Mouse (Mus musculus): Measurements from ENCODE around the gene Tssk2. TPM values are rescaled to one million over a fixed set of nuclear protein-coding genes. Genes with fewer than 3 reads are reported as not detected.

Tssk2 gene
- polyA plus RNA-seq, 1 experiment from 2014 or later: 0.13 TPM

DNA sequence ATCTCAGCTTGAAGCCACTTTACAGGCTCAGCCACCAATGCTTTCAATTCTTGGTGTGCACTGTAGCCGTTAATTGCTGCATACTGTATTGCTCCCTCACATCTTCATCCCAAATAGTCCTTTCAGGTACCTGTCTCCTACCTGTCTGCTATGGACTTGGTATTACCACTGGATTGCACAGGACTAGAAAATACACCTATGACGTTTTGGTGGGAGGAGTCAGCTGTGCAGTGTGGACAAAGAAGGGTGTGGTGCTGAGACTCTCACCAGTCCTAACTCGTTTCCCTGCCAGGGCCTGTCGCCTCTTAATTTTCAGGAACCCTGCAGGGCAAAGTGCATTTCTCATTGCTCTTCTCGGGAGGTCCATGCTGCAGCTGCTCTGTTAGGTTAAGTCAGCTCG, 32.7 kb upstream of the Tssk2 start:
- H3K36me3 ChIP-seq (ENCODE audit: control insufficient read depth, insufficient read depth, low read length): peaks cover 41% of the 10 kb centered on the region
- no peaks in the 10 kb centered on the region for H3K9me3 ChIP-seq (ENCODE audit: control insufficient read depth, low read length)
- DNase-seq (ENCODE audit: low spot score) (peak; percentile 47), ATAC-seq (ENCODE audit: low read depth) (peak; percentile 44)
- H3K4me2 ChIP-seq (ENCODE audit: low read depth, low read length): no peak overlapping the region
- H3K27me3 ChIP-seq (replicated peaks; ENCODE audit: control insufficient read depth, insufficient read depth, low read length): no peaks in the 10 kb centered on the region
- WGBS: 80% methylated on average over 6 of the region's 6 CpGs
- H3K4me1 ChIP-seq (ENCODE audit: control insufficient read depth, insufficient read depth, low read length): no peaks in the 10 kb centered on the region
- H3K27ac ChIP-seq (replicated peaks; ENCODE audit: low read depth, low read length): no peak overlapping the region
- no peak overlapping the region for H3K4me3 ChIP-seq (ENCODE audit: low read depth, low read length)
- no peak overlapping the region for H3K9ac ChIP-seq (ENCODE audit: low read depth, low read length)

DNA sequence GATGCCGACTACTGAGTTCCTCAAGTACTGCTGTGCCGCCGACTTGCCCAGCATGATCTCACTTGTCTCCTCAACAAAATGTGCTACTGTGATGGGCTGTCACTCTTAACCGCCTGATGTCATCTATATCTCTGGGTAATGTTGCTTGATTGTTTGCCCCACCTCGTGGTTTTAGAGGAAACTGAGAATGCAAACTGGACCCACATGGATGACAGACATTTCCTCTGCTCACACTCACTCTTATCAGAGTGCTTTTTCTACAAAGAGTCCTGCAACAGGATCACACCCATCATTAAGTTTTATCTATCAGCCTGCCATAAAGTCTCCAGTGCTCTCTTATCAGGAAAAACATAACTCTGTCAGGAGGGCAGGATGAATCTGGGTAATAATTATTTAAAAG, 27.2 kb upstream of the Tssk2 start:
- Histone ChIP-seq H3K36me3 (ENCODE audit: control insufficient read depth, insufficient read depth, low read length) (peaks cover 43% of the 10 kb centered on the region), H3K4me1 (ENCODE audit: control insufficient read depth, insufficient read depth, low read length) (no peaks in the 10 kb centered on the region), H3K27me3 (replicated peaks; ENCODE audit: control insufficient read depth, insufficient read depth, low read length) (no peaks in the 10 kb centered on the region), H3K9ac (ENCODE audit: low read depth, low read length) (no peak overlapping the region), H3K4me2 (ENCODE audit: low read depth, low read length) (no peak overlapping the region), H3K27ac (replicated peaks; ENCODE audit: low read depth, low read length) (no peak overlapping the region), H3K9me3 (ENCODE audit: control insufficient read depth, low read length) (no peaks in the 10 kb centered on the region), H3K4me3 (ENCODE audit: low read depth, low read length) (no peak overlapping the region)
- ATAC-seq (ENCODE audit: low read depth): no peak
- DNase-seq (ENCODE audit: low spot score): no peak
- 81% methylated on average over 5 of the region's 5 CpGs for WGBS

DNA sequence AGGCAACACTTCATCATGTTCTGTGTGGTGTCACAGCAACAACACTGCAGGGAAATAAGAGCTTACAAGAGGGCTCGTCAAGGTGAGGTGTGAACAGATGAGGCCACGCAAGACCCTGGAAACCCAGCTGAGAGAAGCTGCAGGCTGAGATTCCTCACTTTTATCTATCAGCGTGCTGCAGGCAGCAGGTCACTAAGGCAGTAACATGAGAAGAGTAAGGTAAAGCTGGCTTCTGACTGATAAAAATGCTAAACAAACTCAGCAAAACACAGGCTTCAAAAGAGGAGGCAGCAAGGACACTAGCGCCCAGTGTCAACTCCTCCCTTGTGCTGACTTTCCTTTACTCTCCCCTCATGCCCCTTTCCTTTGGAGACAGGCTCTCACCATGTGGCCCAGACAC, 25.4 kb upstream of the Tssk2 start:
- H3K36me3 ChIP-seq (ENCODE audit: control insufficient read depth, insufficient read depth, low read length): peaks cover 53% of the 10 kb centered on the region
- ATAC-seq (ENCODE audit: low read depth) (no peak), DNase-seq (ENCODE audit: low spot score) (no peak)
- H3K4me3 ChIP-seq (ENCODE audit: low read depth, low read length): no peak overlapping the region
- H3K27me3 ChIP-seq (replicated peaks; ENCODE audit: control insufficient read depth, insufficient read depth, low read length): no peaks in the 10 kb centered on the region
- no peaks in the 10 kb centered on the region for H3K9me3 ChIP-seq (ENCODE audit: control insufficient read depth, low read length)
- H3K9ac ChIP-seq (ENCODE audit: low read depth, low read length): no peak overlapping the region
- H3K27ac ChIP-seq (replicated peaks; ENCODE audit: low read depth, low read length): no peak overlapping the region
- H3K4me2 ChIP-seq (ENCODE audit: low read depth, low read length): no peak overlapping the region
- H3K4me1 ChIP-seq (ENCODE audit: control insufficient read depth, insufficient read depth, low read length): no peaks in the 10 kb centered on the region
- WGBS: 57% methylated on average over 4 of the region's 4 CpGs

DNA sequence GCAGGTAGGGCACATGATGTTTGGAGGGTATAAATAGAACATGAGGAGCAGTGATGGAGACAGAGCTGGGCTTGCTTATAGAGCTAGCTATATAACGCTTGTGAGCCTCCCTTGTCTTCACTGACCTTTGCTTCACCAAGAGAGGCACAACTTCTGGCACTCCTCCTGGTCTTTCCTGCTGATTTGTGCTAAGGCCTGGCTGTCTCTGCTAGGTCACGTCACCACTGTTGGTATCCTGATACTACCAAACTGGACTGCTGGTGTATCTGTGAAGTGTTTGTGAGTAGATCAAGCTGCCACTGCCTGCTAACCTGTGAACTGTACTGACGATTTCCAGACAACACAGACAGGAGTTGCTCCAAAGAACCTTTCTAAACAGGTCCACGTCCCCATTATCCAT, 23.3 kb upstream of the Tssk2 start:
- no peaks in the 10 kb centered on the region for H3K4me1 ChIP-seq (ENCODE audit: control insufficient read depth, insufficient read depth, low read length)
- H3K4me3 ChIP-seq (ENCODE audit: low read depth, low read length): no peak overlapping the region
- no peaks in the 10 kb centered on the region for H3K9me3 ChIP-seq (ENCODE audit: control insufficient read depth, low read length)
- no peak for ATAC-seq (ENCODE audit: low read depth)
- H3K4me2 ChIP-seq (ENCODE audit: low read depth, low read length): no peak overlapping the region
- no peak overlapping the region for H3K27ac ChIP-seq (replicated peaks; ENCODE audit: low read depth, low read length)
- 80% methylated on average over 4 of the region's 4 CpGs for WGBS
- peaks cover 39% of the 10 kb centered on the region for H3K36me3 ChIP-seq (ENCODE audit: control insufficient read depth, insufficient read depth, low read length)
- no peak for DNase-seq (ENCODE audit: low spot score)
- H3K27me3 ChIP-seq (replicated peaks; ENCODE audit: control insufficient read depth, insufficient read depth, low read length): no peaks in the 10 kb centered on the region
- no peak overlapping the region for H3K9ac ChIP-seq (ENCODE audit: low read depth, low read length)

DNA sequence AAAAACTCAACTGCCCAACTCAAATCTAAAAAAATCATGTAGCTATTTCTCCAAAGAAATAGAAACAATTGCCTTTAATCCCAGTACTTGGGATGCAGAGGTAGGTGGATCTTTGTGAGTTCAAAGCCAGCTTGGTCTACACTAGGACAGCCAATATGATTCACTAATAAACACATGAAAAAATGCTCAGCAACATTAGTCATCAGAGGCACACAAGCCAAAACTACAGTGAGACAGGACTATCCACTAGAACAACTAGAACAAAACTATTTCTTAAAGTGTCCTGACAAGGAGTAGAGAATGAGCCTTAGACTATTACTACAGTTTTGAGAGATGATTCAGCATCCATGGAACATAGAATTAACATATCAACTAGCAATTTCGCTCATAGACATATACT, 22.3 kb upstream of the Tssk2 start:
- H3K27me3 ChIP-seq (replicated peaks; ENCODE audit: control insufficient read depth, insufficient read depth, low read length): no peaks in the 10 kb centered on the region
- H3K9me3 ChIP-seq (ENCODE audit: control insufficient read depth, low read length): no peaks in the 10 kb centered on the region
- H3K4me3 ChIP-seq (ENCODE audit: low read depth, low read length): no peak overlapping the region
- peaks cover 30% of the 10 kb centered on the region for H3K36me3 ChIP-seq (ENCODE audit: control insufficient read depth, insufficient read depth, low read length)
- no peak overlapping the region for H3K27ac ChIP-seq (replicated peaks; ENCODE audit: low read depth, low read length)
- H3K9ac ChIP-seq (ENCODE audit: low read depth, low read length): no peak overlapping the region
- no peak overlapping the region for H3K4me2 ChIP-seq (ENCODE audit: low read depth, low read length)
- H3K4me1 ChIP-seq (ENCODE audit: control insufficient read depth, insufficient read depth, low read length): no peaks in the 10 kb centered on the region
- DNase-seq (ENCODE audit: low spot score) (no peak), ATAC-seq (ENCODE audit: low read depth) (no peak)
- WGBS: 97% methylated on average over 1 of the region's 1 CpGs

DNA sequence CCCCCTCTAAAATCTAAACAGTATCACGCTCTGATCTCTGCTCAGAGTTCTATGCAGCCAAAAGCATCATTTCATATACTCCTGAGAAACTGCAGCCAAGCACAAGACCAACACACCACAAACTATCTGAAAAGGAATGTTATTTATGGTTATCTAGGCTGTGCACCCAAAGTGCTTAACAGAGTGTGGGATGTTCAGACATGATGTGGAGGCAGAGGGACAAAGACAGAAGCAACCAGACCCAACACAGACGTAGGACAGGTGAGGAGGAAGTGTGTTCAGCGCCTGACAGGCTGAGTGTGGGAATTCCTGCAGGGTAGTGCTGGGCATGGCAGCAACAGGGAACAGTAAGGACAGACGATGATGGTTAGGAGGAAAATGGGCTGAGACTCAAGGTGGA, 18.9 kb upstream of the Tssk2 start:
- Histone ChIP-seq H3K4me3 (ENCODE audit: low read depth, low read length) (no peak overlapping the region), H3K36me3 (ENCODE audit: control insufficient read depth, insufficient read depth, low read length) (peaks cover 12% of the 10 kb centered on the region; the same call in 1 of the 2 replicates), H3K27ac (replicated peaks; ENCODE audit: low read depth, low read length) (no peak overlapping the region), H3K9me3 (ENCODE audit: control insufficient read depth, low read length) (no peaks in the 10 kb centered on the region), H3K4me1 (ENCODE audit: control insufficient read depth, insufficient read depth, low read length) (no peaks in the 10 kb centered on the region), H3K27me3 (replicated peaks; ENCODE audit: control insufficient read depth, insufficient read depth, low read length) (no peaks in the 10 kb centered on the region), H3K4me2 (ENCODE audit: low read depth, low read length) (no peak overlapping the region), H3K9ac (ENCODE audit: low read depth, low read length) (no peak overlapping the region)
- 86% methylated on average over 4 of the region's 4 CpGs for WGBS
- ATAC-seq (ENCODE audit: low read depth) (no peak), DNase-seq (ENCODE audit: low spot score) (no peak)

DNA sequence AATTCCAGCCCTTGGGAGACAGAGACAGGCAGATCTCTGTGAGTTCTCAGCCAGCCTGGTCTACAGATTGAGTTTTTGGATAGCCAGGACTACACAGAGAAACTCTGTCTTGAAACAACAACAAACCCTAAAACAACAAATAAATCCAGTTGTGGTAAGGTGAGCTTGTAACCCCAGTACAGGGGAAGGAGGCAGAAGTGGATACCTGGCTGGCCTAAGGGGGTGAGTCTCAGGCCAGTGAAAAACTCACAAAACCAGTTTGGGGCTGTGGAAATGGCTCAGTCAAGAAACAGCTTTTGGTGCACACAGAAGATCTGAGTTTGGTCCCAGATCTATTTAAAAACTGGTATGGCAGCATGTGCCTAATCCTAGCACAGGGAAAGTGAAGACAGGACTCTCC, 16.2 kb upstream of the Tssk2 start:
- H3K9ac ChIP-seq (ENCODE audit: low read depth, low read length): no peak overlapping the region
- no peak overlapping the region for H3K4me2 ChIP-seq (ENCODE audit: low read depth, low read length)
- no peaks in the 10 kb centered on the region for H3K9me3 ChIP-seq (ENCODE audit: control insufficient read depth, low read length)
- peaks cover 10% of the 10 kb centered on the region; the same call in 1 of the 2 replicates for H3K36me3 ChIP-seq (ENCODE audit: control insufficient read depth, insufficient read depth, low read length)
- no peak overlapping the region for H3K4me3 ChIP-seq (ENCODE audit: low read depth, low read length)
- ATAC-seq (ENCODE audit: low read depth) (peak; percentile 60; the same call in 1 of the 2 replicates), DNase-seq (ENCODE audit: low spot score) (peak; percentile 29)
- no peaks in the 10 kb centered on the region for H3K4me1 ChIP-seq (ENCODE audit: control insufficient read depth, insufficient read depth, low read length)
- H3K27ac ChIP-seq (replicated peaks; ENCODE audit: low read depth, low read length): no peak overlapping the region
- H3K27me3 ChIP-seq (replicated peaks; ENCODE audit: control insufficient read depth, insufficient read depth, low read length): no peaks in the 10 kb centered on the region

DNA sequence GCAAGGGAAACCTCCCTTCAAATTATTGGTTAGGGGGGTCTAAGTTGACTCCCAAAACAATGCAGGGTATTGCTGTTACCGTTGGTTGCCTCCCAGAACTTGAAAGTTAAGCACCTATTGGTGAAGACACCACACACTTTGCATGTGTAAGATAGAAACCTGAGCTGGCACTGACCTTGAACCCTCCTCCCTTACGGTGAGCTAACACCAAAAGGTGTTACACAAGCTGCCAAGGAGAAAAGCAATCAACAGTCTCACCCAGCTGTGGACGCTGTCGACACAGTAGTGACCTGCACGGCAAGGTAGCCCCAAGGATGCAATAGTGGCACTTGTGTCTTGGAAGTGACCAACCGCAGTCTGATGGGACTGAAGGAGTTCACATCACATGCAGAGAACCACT, 14.3 kb upstream of the Tssk2 start:
- ATAC-seq (ENCODE audit: low read depth): no peak
- 78% methylated on average over 6 of the region's 6 CpGs for WGBS
- H3K4me3 ChIP-seq (ENCODE audit: low read depth, low read length): no peak overlapping the region

DNA sequence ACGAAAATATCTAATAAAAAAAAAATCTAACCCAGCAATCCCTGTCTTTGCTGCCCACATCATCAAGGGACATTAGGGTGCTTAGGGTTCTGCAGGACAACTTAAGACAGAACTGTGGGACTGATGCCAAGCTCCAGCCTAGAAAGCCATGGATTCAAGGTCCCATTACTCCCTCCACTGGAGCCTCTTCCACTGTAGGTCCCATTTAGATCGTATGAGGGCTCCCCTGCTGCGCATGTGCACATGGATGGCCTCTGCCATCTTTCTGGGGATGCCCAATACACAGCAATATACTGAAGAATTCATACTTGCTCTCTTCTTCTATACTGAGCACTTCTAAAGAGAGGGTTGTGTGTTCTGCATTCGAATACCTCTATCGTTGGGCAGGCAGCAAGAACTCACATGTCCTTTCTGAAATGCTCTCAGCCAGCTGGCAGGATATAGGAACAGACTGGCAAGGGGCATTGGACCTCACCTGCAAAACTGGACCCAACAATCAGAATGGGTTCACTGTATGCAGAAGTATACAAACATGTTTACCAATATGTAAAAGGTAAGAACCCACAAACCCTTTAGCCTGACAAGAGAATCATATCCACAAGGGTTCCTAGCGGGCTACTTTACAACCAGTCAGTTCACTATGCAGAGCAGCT, 8.6 kb upstream of the Tssk2 start:
- ATAC-seq (ENCODE audit: low read depth) (no peak), DNase-seq (ENCODE audit: low spot score) (no peak)
- Histone ChIP-seq H3K9me3 (ENCODE audit: control insufficient read depth, low read length) (no peaks in the 10 kb centered on the region), H3K9ac (ENCODE audit: low read depth, low read length) (peak overlapping the region; percentile 98; the same call in 1 of the 2 replicates), H3K4me3 (ENCODE audit: low read depth, low read length) (peak overlapping the region; percentile 76), H3K27ac (replicated peaks; ENCODE audit: low read depth, low read length) (no peak overlapping the region), H3K36me3 (ENCODE audit: control insufficient read depth, insufficient read depth, low read length) (no peaks in the 10 kb centered on the region), H3K27me3 (replicated peaks; ENCODE audit: control insufficient read depth, insufficient read depth, low read length) (no peaks in the 10 kb centered on the region), H3K4me2 (ENCODE audit: low read depth, low read length) (peak overlapping the region; percentile 65), H3K4me1 (ENCODE audit: control insufficient read depth, insufficient read depth, low read length) (peaks cover 20% of the 10 kb centered on the region)
- 90% methylated on average over 6 of the region's 6 CpGs for WGBS

More for the DNA sequence above, 14.3 kb upstream of the Tssk2 start:
- H3K27ac ChIP-seq (replicated peaks; ENCODE audit: low read depth, low read length): no peak overlapping the region
- H3K4me1 ChIP-seq (ENCODE audit: control insufficient read depth, insufficient read depth, low read length): no peaks in the 10 kb centered on the region
- no peak overlapping the region for H3K4me2 ChIP-seq (ENCODE audit: low read depth, low read length)
- H3K9me3 ChIP-seq (ENCODE audit: control insufficient read depth, low read length): no peaks in the 10 kb centered on the region
- DNase-seq (ENCODE audit: low spot score): no peak
- no peak overlapping the region for H3K9ac ChIP-seq (ENCODE audit: low read depth, low read length)
- H3K36me3 ChIP-seq (ENCODE audit: control insufficient read depth, insufficient read depth, low read length): no peaks in the 10 kb centered on the region
- H3K27me3 ChIP-seq (replicated peaks; ENCODE audit: control insufficient read depth, insufficient read depth, low read length): no peaks in the 10 kb centered on the region

Measured in embryonic facial prominence, embryonic 14.5 days (tissue).